Mouse (Mus musculus): Measurements from ENCODE around the gene Havcr2. TPM values are rescaled to one million over a fixed set of nuclear protein-coding genes. Genes with fewer than 3 reads are reported as not detected.

Gene Havcr2
- polyA plus RNA-seq, 1 experiment from 2014 or later, result 0.29 TPM

Other genes with a start within 250 kb of the Havcr2 start
- gene Fndc9, start 219.4 kb upstream of the Havcr2 start, polyA plus RNA-seq (2015; fragmentation: Nextera tagmentation; extraction: Ambion mirVana), result 0.46 and 0.84 TPM in 2 replicates
- 84.9 and 89.1 TPM in 2 replicates for gene Cyfip2, start 142.1 kb upstream of the Havcr2 start, polyA plus RNA-seq (2015; fragmentation: Nextera tagmentation; extraction: Ambion mirVana)
- gene Itk, start 65.4 kb upstream of the Havcr2 start, polyA plus RNA-seq (2015; fragmentation: Nextera tagmentation; extraction: Ambion mirVana), result not detected in 2 replicates
- not detected in 2 replicates for gene Fam71b, start 58.4 kb upstream of the Havcr2 start, polyA plus RNA-seq (2015; fragmentation: Nextera tagmentation; extraction: Ambion mirVana)
- gene Med7, start 18.0 kb upstream of the Havcr2 start, polyA plus RNA-seq (2015; fragmentation: Nextera tagmentation; extraction: Ambion mirVana), result 75.3 and 79.3 TPM in 2 replicates
- not detected in 2 replicates for gene Gm12169, start 69.3 kb downstream of the Havcr2 start, polyA plus RNA-seq (2015; fragmentation: Nextera tagmentation; extraction: Ambion mirVana)
- gene BC053393, start 116.6 kb downstream of the Havcr2 start, polyA plus RNA-seq (2015; fragmentation: Nextera tagmentation; extraction: Ambion mirVana), result not detected in 2 replicates
- not detected in 2 replicates for gene Dppa1, start 174.3 kb downstream of the Havcr2 start, polyA plus RNA-seq (2015; fragmentation: Nextera tagmentation; extraction: Ambion mirVana)